Mouse (Mus musculus) adrenal gland, adult (tissue): ENCODE data around the gene LTO1.

ENCODE experiments used
- DNase-seq, 2 experiments: peaks; one replicate each; pipeline ENCODE4 v3.0.0; 2022 to 2023; ENCODE audit warnings: low spot score in 1 of 2; ENCODE audit not compliant: inconsistent age in 2 of 2

Gene LTO1

DNA sequence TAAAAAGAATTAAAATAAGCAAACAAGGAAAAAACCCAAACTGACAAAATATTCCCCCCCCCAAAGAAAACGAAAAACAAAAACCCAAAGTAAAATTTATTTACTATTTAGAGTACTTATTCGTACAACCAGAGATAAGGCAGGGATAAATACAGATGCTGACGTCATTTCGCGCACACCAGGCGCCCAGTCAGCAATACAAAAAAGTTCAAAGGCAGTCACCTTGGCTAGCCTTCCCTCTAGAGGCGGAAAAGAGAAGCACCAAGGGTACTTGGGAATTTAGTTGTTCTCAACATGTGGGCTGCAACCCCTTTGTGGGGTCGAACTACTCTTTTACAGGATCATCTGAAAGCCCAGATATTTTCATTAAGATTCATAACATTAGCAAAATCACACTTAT is 7.1 kb upstream of the LTO1 start:
- peak in 1 of 2 experiments; percentile 31 for DNase-seq

DNA sequence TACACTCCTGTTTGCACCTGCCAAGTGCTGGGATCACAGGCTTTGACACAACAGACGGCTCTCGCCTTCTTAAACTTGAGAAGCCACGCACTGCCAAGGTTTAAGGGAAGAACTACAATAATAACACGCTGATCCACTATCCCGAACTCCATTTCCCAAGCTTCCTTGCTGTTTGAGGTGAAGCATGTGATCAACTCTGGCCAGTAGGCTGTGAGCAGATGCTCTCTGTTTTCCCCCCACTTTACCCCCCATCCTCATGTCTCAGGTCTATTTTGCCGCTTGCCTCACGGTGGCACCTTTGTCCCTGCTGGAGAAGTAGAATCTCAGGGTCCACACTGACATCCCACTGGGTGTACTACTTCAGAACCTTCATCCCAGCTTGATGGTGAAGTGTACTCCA is 6.2 kb upstream of the LTO1 start:
- DNase-seq: no peak

DNA sequence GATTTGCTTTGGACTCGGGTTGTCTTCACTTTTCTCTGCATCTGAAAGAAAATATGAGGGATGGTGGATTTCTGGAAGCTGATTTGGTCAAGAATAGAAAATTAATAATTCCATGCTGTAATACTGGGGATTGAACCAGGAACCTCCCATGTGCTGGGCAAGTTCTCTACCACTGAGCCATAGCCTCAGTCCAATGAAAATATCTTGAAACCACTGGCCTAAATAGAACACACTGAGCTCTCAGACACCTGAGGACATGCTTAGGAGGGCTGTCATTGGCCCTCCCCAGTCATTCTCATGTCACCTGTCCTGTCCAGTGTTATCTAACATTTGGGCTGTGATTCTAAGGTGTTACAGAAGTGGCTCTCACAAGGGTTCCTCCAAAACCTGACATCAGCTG is 3.8 kb upstream of the LTO1 start:
- DNase-seq: no peak

GRCm38 (mm10) chr7:144912897-144913296 is 2.0 kb upstream of the LTO1 start:
- no peak for DNase-seq

DNA sequence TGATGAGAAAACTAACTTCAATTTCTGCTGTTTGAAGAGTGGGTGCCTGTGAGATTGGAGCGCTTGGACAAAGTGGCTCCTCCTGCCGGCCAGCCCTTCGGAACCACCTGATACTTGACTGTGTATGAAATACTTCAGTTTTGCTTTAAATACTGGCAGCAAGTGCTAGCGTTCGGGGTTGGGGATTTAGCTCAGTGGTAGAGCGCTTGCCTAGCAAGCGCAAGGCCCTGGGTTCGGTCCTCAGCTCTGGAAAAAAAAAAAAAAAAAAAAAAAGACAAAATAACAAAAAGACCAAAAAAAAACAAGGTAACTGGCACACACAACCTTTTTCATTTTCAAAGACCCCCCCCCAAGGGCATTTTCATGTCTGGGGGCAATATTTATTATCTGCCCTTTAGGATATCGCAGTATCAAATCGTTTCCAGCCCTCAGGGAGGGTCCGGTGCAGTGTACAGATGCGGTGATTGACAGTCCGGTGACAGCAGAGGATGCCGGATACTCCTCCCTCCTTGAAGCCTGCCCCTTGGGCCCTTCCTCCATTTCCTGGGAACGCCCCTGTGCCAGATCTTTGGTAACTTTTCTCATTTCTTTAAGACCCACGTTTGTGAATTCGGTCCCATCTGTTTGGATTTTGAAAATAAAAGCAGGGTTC is 478 bp upstream of the LTO1 start:
- DNase-seq: no peak

GRCm38 (mm10) chr7:144918823-144919222 is 3.9 kb downstream of the LTO1 start:
- no peak for DNase-seq

GRCm38 (mm10) chr7:144927591-144927990 is 12.7 kb downstream of the LTO1 start:
- no peak for DNase-seq

- DNase-seq: no peak
These were observed 13.3 kb downstream of the LTO1 start for GRCm38 (mm10) chr7:144928009-144928888.

- DNase-seq: no peak
These were observed 13.9 kb downstream of the LTO1 start for GRCm38 (mm10) chr7:144928889-144929210.

DNA sequence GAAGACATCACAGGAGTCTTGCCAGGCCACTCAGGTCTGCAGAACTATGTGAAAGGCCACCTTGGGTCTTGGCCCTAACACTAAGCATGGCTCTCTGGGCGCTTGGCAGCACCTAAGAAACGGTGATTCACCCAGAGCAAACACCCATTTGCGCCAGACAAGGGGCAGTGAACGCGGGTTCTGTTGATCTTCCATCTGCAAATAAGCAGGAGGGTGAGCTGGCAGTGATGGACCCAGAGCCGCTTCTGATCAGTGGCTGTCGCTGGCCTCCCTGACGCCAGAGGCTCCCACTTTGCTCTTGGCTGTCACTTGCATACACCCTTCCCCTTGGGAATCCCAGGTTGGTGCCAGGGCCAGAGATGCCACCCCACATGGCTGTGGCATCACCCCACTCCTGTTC is 14.6 kb downstream of the LTO1 start:
- DNase-seq: no peak

- no peak for DNase-seq
These were observed 15.0 kb downstream of the LTO1 start for GRCm38 (mm10) chr7:144929931-144930330.

DNA sequence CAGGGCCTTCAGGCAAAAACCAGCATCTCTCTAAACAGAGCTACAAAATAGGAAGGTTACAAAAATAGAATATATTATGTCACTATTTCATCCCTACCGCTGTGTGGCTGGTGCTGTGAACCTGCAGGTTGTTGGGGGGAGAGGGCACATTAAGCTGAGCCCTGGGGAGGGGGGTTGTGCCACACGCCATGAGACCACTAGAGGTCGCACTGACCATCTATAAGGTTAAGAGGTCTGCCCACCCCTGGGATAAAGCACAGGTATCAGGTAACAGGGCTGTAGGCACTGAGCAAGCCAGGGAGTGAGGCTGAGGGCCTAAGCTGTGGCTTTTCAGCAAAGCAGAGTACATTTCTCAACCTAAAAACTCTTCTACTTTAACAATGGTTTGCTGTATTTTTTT is 16.9 kb downstream of the LTO1 start:
- peak in 1 of 2 experiments; percentile 58 for DNase-seq

DNA sequence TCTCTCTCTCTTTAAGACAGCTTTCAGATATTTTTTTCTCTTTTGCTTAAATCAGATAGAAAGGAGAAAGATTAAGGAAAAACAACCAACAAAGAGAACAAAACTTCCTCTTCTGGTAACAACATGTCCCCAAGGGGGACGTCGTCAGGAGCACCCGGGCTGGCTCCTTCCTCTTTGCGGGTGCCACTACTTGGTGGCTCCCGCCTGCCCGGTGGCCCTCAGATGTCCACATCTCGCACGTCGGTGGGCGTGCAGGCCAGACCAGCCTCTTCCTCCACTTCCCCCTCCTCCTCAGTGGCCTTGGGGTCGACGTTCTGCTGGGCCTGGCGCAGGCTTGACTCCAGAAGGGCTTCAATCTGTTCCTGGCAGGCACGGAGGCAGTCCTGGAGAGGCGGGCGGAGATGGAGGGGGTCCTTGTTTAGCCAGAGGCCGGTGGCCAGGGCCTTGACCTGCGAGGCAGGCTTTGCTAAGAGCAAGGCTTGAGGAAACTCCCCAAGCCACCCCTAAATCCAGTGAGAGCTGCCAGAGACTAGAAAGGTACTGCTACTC is 17.6 kb downstream of the LTO1 start:
- peak in 1 of 2 experiments; percentile 51 for DNase-seq

DNA sequence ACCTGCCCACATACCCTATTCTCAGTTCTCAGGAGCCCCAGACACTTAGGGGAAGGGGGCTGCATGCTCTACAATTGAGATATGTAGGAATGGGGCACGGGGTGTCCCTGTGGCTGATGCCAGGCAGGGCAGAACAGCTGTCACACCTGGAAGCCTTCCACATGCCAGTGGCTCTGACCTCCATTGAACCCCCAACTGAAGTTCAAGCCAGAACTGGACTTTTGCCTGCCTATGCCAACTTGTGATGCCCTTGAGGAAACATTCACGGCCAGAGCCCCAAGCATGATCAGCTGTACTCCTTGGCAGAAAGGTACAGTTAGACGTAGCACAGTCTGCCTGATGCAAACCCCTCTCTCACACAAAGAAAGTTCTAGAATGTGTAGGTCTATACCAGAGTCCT is 18.4 kb downstream of the LTO1 start:
- peak; percentile 47 to 80 for DNase-seq

DNA sequence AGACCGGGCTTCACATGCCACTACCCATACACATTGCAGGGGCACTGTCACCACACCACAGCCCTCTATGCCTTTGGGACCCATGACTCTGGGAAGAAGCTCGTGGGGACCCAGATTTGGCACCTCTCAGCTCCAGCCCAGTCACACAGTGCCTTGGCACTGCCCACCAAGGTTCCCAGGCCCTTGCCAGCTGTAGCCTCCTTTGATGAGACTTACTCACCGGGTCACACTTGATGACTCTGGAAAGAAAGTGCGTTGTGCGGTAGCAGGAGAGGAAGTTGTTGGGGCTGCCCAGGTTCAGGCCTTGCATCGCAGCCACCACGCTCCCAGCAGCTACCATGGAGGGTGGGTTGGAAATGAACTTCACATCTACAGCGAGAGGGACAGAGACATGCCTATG is 18.9 kb downstream of the LTO1 start:
- peak in 1 of 2 experiments; percentile 62 for DNase-seq

GRCm38 (mm10) chr7:144934901-144935300 is 20.0 kb downstream of the LTO1 start:
- DNase-seq: no peak

- DNase-seq: peak; percentile 49 to 72
These were observed 20.7 kb downstream of the LTO1 start for GRCm38 (mm10) chr7:144935563-144935962.

DNA sequence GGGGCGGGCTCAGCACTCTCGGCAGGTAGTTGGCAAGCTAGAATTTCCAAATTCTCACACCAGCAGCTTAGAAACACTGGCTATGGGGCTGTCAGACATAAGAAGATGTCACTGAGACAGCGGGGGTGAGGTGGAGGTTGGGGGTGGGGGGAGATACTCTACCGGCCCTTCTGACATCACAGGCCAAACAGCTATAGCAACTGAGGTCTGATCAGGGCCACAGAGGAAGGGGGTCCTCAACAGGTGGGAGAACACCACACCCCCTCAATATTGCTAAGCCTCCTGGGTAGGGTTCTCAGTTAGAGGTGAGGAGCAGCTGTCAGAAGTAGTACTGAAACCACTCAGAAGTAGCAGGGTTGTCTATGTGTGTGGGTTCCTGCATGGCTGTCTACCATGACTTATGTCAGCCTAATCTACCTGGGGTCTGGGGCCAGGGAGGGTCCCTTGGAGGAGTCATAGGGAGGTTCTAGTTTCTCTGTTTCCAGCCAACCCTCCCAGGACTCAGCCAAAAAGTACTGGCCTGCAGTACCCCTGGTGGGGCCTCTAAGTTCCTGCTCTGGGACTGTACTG is 21.5 kb downstream of the LTO1 start:
- no peak for DNase-seq

DNA sequence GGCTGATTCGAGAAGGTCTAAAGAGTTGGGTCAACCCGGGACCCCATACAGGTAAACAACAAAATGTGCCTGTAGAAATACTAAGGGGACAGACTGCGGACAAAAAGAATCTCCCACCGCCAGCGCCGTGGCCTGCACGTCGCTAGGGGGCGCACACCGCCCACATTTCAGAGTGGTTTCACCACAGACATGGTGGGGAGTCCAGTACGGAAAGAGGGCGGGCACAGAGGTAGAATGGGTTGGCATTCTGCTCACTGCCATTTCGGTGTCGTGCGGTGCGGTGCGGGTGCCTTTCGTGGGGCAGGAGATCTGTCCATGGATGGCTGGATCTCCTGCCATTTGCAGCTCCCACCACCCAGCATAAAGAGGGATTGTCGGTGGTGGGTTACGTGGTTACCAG is 22.6 kb downstream of the LTO1 start:
- DNase-seq: peak; percentile 91 to 97

DNA sequence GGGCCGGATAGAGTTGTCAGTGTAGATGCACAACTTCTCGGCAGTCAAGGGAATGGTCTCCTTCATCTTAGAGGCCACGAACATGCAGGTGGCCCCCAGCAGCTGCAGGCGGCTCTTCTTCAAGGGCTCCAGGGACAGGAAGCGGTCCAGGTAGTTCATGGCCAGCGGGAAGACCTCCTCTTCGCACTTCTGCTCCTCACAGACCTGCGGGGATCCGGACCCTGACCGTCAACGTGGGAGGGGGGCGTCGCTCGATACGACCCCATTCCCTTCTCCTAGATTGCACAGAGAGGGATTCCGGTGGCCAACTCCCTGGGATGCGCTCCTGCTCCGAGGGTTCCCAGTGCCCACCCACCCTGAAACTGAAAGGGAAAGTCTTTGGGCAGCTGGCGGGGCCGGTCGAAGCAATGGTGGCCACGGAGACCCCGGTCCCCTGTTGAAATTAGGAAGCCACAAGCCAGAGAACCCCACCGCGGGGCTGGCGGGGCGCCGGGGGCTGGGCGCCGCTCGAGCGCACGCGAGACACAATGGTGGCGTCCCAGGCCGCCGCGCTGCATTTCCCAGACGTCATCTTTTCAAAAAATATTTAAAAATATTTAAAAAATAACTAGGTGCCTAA is 23.1 kb downstream of the LTO1 start:
- DNase-seq: peak in 1 of 2 experiments; percentile 47

GRCm38 (mm10) chr7:144938661-144939343 is 23.9 kb downstream of the LTO1 start:
- DNase-seq: peak; percentile 52 to 82
